Mouse (Mus musculus): Measurements from ENCODE around the gene Sos2. TPM values are rescaled to one million over a fixed set of nuclear protein-coding genes. Genes with fewer than 3 reads are reported as not detected.
"Not testable (repeated sequence)": the region's sequence is repeated elsewhere in the genome, so short reads cannot be mapped to it uniquely, and the experiment has no call there.

The Sos2 gene
- polyA plus RNA-seq, 1 experiment, result 25.1 TPM

DNA sequence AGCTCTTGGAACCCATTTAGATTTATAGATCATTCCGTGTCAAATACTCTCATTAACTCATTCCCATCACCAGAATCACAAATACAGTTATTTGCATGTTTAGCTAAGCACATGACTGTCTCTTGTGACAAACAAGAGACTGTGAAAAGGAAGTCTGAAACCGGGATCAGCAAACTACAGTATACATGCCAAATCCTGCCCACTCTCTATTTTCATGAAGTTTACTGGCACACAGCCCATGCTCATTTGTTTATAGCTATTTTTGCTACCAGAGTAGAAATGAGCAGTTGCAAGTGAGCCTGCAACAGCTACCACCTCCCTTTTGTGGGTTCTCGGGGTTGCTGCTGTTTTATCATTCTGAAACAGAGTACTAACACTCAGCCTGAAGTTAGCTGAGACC lies 36.8 kb downstream of the Sos2 start:
- no peak for DNase-seq
- 24% methylated on average over 3 of the region's 3 CpGs for WGBS
- H3K4me3 ChIP-seq (replicated peaks; ENCODE audit: extremely low read depth, low read depth, low read length), result no peak overlapping the region
- TF ChIP-seq CTCF (IDR thresholded peaks at IDR 0.05; ENCODE audit: insufficient read depth, low read length) (no peak), POLR2A (IDR thresholded peaks at IDR 0.05; ENCODE audit: borderline replicate concordance, extremely low read depth, low read depth, low read length) (no peak)
- peaks cover 13% of the 10 kb centered on the region for H3K4me1 ChIP-seq (ENCODE audit: control insufficient read depth, insufficient read depth, low read length)

DNA sequence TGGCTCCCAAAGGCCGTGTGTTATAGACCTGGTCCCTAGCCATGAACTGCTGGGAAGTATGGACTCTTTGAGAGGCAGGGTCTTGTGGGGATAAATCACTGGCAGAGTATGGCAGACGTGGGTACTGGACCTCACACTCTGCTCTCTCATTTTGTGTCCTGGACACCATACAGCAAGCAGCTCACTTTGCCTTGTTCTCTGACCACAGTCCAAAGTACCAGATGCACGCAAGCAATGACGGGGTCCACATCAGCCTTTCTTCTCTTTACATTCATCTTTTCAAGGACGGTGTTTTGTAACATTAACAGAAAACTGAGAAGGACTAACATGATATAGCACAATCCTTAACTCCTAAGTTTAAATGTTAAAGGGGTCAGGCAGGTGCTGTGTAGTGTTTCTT lies 38.8 kb downstream of the Sos2 start:
- WGBS, result 94% methylated on average over 5 of the region's 5 CpGs
- no peak for DNase-seq
- Histone ChIP-seq H3K4me3 (replicated peaks; ENCODE audit: extremely low read depth, low read depth, low read length) (no peak overlapping the region), H3K4me1 (ENCODE audit: control insufficient read depth, insufficient read depth, low read length) (peaks cover 13% of the 10 kb centered on the region)
- TF ChIP-seq CTCF (IDR thresholded peaks at IDR 0.05; ENCODE audit: insufficient read depth, low read length) (no peak), POLR2A (IDR thresholded peaks at IDR 0.05; ENCODE audit: borderline replicate concordance, extremely low read depth, low read depth, low read length) (no peak)

DNA sequence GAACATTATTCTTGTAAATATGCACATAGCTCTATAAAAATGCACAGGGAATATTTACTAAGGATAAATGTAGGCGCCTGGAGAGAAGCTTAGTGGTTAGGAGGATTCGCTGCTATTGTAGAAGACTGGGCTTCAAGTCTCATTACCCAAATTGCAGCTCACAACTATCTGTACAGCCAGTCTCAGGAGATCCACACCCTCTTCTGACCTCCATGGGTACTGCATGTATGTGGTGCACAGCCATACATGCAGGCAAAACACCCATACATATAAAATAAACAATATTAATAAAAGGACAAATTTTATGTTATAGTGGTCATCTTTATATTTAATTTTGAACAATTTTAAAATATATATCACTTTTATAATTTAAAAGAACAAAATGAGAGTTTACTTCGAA lies 46.9 kb downstream of the Sos2 start:
- Histone ChIP-seq H3K4me1 (ENCODE audit: control insufficient read depth, insufficient read depth, low read length) (no peaks in the 10 kb centered on the region), H3K4me3 (replicated peaks; ENCODE audit: extremely low read depth, low read depth, low read length) (no peak overlapping the region)
- WGBS, result 98% methylated on average over 3 of the region's 3 CpGs
- no peak for DNase-seq
- TF ChIP-seq POLR2A (IDR thresholded peaks at IDR 0.05; ENCODE audit: borderline replicate concordance, extremely low read depth, low read depth, low read length) (no peak), CTCF (IDR thresholded peaks at IDR 0.05; ENCODE audit: insufficient read depth, low read length) (0 out of 2 replicates have a peak, but pooled peaks have one; percentile 7)

DNA sequence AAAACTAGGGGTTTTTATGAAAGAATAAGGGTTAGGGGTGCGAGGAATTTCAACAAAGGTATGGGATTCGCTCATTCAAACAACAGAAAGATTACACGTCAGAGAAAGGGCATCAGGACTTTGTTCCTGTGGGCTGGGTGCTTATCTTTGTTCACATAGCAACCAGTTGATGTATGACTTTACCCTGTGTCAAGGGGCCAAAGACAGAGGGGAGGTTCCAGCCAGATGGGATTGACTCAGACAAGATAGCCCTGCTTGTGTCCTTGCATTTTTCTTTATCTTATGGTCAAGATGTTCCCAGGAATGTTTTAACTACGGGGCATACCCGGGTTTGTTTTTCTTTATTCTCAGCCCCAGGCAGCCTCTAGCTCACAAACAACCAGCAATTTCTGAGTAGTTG lies 63.1 kb downstream of the Sos2 start:
- DNase-seq; H3K4me1 ChIP-seq (ENCODE audit: control insufficient read depth, insufficient read depth, low read length); H3K4me3 ChIP-seq (replicated peaks; ENCODE audit: extremely low read depth, low read depth, low read length): not testable (repeated sequence)
- 72% methylated on average over 5 of the region's 5 CpGs for WGBS

DNA sequence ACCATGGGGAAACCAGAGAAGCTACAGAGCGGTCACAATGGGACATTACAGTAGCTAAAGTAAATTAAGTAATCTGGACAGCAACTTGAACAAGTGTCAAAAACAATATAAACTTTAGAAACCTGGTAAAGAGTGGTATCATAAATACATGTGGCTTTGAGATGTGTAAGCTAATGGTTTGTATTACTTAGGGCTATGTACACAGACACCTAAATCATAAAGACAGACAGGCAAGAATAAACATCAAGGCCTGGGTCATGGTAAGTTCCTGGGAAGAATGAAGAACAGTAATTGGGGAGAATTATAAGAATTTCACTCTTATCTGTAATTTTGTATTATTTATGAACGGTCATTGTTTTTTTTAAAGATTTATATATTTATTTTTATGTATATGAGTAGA lies 77.3 kb downstream of the Sos2 start:
- TF ChIP-seq POLR2A (IDR thresholded peaks at IDR 0.05; ENCODE audit: borderline replicate concordance, extremely low read depth, low read depth, low read length) (no peak), CTCF (IDR thresholded peaks at IDR 0.05; ENCODE audit: insufficient read depth, low read length) (no peak)
- no peak for DNase-seq
- no peak overlapping the region for H3K4me3 ChIP-seq (replicated peaks; ENCODE audit: extremely low read depth, low read depth, low read length)
- H3K4me1 ChIP-seq (ENCODE audit: control insufficient read depth, insufficient read depth, low read length), result no peaks in the 10 kb centered on the region
- 84% methylated on average over 2 of the region's 2 CpGs for WGBS

DNA sequence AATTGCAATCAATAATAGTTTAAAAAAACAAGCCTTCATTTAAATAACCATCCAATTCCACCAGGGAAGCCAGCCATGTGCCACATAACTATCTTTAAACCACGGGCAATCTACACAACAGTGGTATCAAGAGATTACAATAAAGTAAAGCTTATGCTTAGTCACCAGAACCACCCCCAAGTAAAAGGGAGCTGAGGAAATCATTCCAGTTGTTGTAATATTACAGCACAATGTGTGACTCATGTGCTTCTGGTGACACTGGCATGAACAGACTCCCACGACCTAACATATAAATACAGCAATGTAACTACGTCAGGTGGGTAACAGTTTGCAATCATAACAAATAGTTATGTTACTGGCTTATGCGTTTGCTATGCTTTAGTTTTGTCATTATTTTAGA lies 84.2 kb downstream of the Sos2 start:
- WGBS, result 78% methylated on average over 4 of the region's 4 CpGs
- no peak for DNase-seq
- no peak overlapping the region for H3K4me3 ChIP-seq (replicated peaks; ENCODE audit: extremely low read depth, low read depth, low read length)
- no peaks in the 10 kb centered on the region for H3K4me1 ChIP-seq (ENCODE audit: control insufficient read depth, insufficient read depth, low read length)
- TF ChIP-seq CTCF (IDR thresholded peaks at IDR 0.05; ENCODE audit: insufficient read depth, low read length) (no peak), POLR2A (IDR thresholded peaks at IDR 0.05; ENCODE audit: borderline replicate concordance, extremely low read depth, low read depth, low read length) (no peak)

DNA sequence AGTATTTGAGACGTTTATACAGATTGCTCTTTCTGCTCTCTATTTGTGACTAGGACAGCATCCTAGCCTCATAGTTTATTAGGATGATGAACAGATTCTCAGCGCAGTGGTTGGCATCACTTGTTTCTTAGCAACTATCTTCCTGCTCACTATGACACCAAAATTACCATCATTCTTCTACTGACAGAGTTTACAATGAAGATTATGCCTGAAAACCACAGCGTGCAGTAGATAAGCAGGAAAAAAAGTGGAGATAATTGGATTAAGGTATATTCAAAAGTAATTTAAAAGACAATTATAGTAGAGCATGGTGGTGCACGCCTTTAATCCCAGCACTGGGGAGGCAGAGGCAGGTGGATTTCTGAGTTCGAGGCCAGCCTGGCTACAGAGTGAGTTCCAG lies 88.5 kb downstream of the Sos2 start:
- TF ChIP-seq POLR2A (IDR thresholded peaks at IDR 0.05; ENCODE audit: borderline replicate concordance, extremely low read depth, low read depth, low read length), result no peak
- TF ChIP-seq CTCF (IDR thresholded peaks at IDR 0.05; ENCODE audit: insufficient read depth, low read length), result no peak
- 88% methylated on average over 5 of the region's 5 CpGs for WGBS
- no peaks in the 10 kb centered on the region for H3K4me1 ChIP-seq (ENCODE audit: control insufficient read depth, insufficient read depth, low read length)
- H3K4me3 ChIP-seq (replicated peaks; ENCODE audit: extremely low read depth, low read depth, low read length), result no peak overlapping the region
- DNase-seq, result no peak

DNA sequence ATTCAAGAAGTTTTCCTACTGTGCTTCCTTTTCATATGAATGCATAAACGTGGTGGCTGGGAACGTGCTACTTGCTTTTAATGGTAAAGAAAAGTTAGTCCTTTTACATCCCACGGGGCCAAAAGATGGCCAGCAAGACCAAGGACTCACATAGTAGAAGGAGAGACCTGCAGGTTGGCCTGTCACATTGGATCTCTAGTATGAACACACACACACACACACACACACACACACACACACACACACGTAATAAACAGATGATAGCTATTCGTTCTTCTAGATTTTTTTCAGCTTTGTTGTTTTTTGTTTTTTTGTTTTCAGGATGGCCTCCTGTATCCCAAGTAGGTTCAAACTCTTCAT lies 98.4 kb downstream of the Sos2 start:
- Histone ChIP-seq H3K4me1 (ENCODE audit: control insufficient read depth, insufficient read depth, low read length) (no peaks in the 10 kb centered on the region; the same call in 1 of the 2 replicates), H3K4me3 (replicated peaks; ENCODE audit: extremely low read depth, low read depth, low read length) (peak overlapping the region; percentile 33)
- TF ChIP-seq CTCF (IDR thresholded peaks at IDR 0.05; ENCODE audit: insufficient read depth, low read length) (no peak), POLR2A (IDR thresholded peaks at IDR 0.05; ENCODE audit: borderline replicate concordance, extremely low read depth, low read depth, low read length) (no peak)
- DNase-seq, result no peak
- 37% methylated on average over 5 of the region's 5 CpGs for WGBS

DNA sequence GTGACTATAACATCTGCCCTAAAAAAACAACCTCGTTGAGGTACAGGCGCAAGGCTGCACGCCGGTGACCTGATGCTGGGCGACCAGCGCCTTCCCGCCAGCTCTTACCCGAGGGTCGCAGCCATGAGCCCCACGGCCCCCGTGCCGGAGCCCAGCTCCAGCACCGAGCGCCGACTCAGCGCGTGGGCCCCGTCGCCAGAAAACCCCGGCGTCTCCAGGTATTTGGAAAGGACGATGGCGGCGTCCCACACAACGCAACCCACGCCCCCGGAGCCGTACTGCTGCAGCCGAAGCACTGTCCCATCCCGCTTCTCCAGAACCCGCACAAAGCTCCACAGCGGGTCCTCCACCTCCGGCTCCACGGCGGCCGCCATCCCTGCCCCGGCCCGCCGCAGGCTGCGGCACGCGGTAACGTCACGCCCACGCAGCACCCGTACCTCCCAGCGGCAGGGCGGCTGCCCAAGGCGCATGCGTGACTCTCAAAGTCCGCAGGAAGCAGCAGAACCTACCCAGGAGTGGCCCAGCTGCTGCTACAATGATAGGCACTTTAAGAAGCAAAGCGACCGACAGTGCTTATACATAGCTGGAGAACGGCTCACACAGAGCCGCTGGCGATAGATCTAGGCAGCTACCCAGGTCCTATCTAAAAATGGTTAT lies 98.9 kb downstream of the Sos2 start, which contains the start of gene Vcpkmt:
TSS of gene Vcpkmt (minus strand) at position 416 of the 657 bp plus-strand sequence.
- under 1% methylated on average over 56 of the region's 56 CpGs for WGBS
- peak; percentile 77 for DNase-seq
- H3K4me1 ChIP-seq (ENCODE audit: control insufficient read depth, insufficient read depth, low read length), result no peaks in the 10 kb centered on the region; the same call in 1 of the 2 replicates
- H3K4me3 ChIP-seq (replicated peaks; ENCODE audit: extremely low read depth, low read depth, low read length), result peak within 1 kb of the TSS; percentile 97
- TF ChIP-seq CTCF (IDR thresholded peaks at IDR 0.05; ENCODE audit: insufficient read depth, low read length) (no peak), POLR2A (IDR thresholded peaks at IDR 0.05; ENCODE audit: borderline replicate concordance, extremely low read depth, low read depth, low read length) (peak; percentile 58; the same call in 1 of the 2 replicates)

DNA sequence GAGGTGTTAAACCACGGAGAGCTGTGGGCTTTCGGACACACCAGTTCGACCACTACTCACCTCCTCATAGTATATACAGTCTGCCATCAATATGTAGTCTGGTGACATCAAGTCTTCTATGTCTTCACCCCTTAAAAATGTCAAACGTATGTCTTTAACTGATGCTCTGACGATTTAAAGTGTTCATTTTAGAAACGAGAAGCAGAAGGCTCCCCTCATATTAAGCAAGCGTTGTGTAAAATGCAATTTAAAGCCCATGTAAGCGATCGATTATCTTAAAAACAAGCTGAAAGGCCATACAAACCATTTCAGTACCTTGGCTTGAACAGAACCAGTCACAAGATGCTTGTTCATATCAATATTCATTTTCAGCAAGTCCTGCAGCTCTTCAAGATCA lies 99.4 kb downstream of the Sos2 start:
- H3K4me3 ChIP-seq (replicated peaks; ENCODE audit: extremely low read depth, low read depth, low read length), result peak overlapping the region; percentile 97
- TF ChIP-seq POLR2A (IDR thresholded peaks at IDR 0.05; ENCODE audit: borderline replicate concordance, extremely low read depth, low read depth, low read length), result no peak
- TF ChIP-seq CTCF (IDR thresholded peaks at IDR 0.05; ENCODE audit: insufficient read depth, low read length), result no peak
- no peaks in the 10 kb centered on the region; the same call in 1 of the 2 replicates for H3K4me1 ChIP-seq (ENCODE audit: control insufficient read depth, insufficient read depth, low read length)
- DNase-seq, result no peak
- 24% methylated on average over 9 of the region's 9 CpGs for WGBS
